Mouse (Mus musculus) embryonic facial prominence, embryonic 15.5 days (tissue): ENCODE results near the gene Ikzf1. TPM values are rescaled to one million over a fixed set of nuclear protein-coding genes. Genes with fewer than 3 reads are reported as not detected.

Experiments
- ATAC-seq: fragments of 200-750 bp; cut with Nextera tagmentation; 2 replicates; pipeline ENCODE4 v1.8.0; 2017; ENCODE audit warnings: low read depth, moderate TSS enrichment; ENCODE audit not compliant: insufficient number of reproducible peaks, low FRiP score, low TSS enrichment
- H3K27ac ChIP-seq: fragments of 300-500 bp; sonication (generic); replicated peaks from 2 replicates; pipeline ENCODE4 v1.5.1; 2015; ENCODE audit warnings: mild to moderate bottlenecking, inconsistent platforms
- H3K27me3 ChIP-seq: fragments of 300-500 bp; sonication (generic); 2 replicates; pipeline ENCODE4 v1.6.1; 2015; ENCODE audit warnings: inconsistent platforms
- H3K36me3 ChIP-seq: fragments of 300-500 bp; sonication (generic); 2 replicates; pipeline ENCODE4 v1.6.1; 2015; ENCODE audit warnings: mild to moderate bottlenecking, inconsistent platforms
- H3K4me1 ChIP-seq: fragments of 300-500 bp; sonication (generic); 2 replicates; pipeline ENCODE4 v1.6.1; 2015; ENCODE audit warnings: inconsistent platforms
- H3K4me2 ChIP-seq: fragments of 300-500 bp; sonication (generic); replicated peaks from 2 replicates; pipeline ENCODE4 v1.6.1; 2015; ENCODE audit warnings: mild to moderate bottlenecking, inconsistent platforms
- H3K4me3 ChIP-seq: fragments of 300-500 bp; sonication (generic); replicated peaks from 2 replicates; pipeline ENCODE4 v1.5.1; 2015; ENCODE audit warnings: mild to moderate bottlenecking, inconsistent platforms
- H3K9ac ChIP-seq: fragments of 300-500 bp; sonication (generic); 2 replicates; pipeline ENCODE4 v1.6.1; 2015; ENCODE audit warnings: inconsistent platforms
- H3K9me3 ChIP-seq: fragments of 300-500 bp; sonication (generic); replicated peaks from 2 replicates; pipeline ENCODE4 v1.6.1; 2016; ENCODE audit warnings: inconsistent platforms
- WGBS: fragments of 180-500 bp; shearing (Covaris S2); methylation state at CpG from one replicate; pipeline ENCODE4 v1.1.7; 2015; 5-methylcytosine and 5-hydroxymethylcytosine counted together
- polyA plus RNA-seq: library from polyadenylated mRNA; unstranded; fragments of >200 nt; fragmentation: Nextera tagmentation; extraction: Ambion mirVana; gene quantifications from 2 replicates; pipeline ENCODE4 v1.2.1, GENCODE M21; 2015

Gene Ikzf1
- polyA plus RNA-seq, 1 experiment from 2014 or later: 2.2 TPM

GRCm38 (mm10) chr11:11742626-11743025 is 57.8 kb downstream of the Ikzf1 start:
- ATAC-seq: no peak
- H3K9me3 ChIP-seq: no peaks in the 10 kb centered on the region
- no peak overlapping the region for H3K4me2 ChIP-seq
- no peaks in the 10 kb centered on the region for H3K36me3 ChIP-seq
- no peaks in the 10 kb centered on the region for H3K27me3 ChIP-seq
- no peaks in the 10 kb centered on the region for H3K4me1 ChIP-seq
- WGBS: 30% methylated on average over 2 of the region's 2 CpGs
- H3K27ac ChIP-seq: no peak overlapping the region
- H3K4me3 ChIP-seq: no peak overlapping the region
- no peak overlapping the region for H3K9ac ChIP-seq

DNA sequence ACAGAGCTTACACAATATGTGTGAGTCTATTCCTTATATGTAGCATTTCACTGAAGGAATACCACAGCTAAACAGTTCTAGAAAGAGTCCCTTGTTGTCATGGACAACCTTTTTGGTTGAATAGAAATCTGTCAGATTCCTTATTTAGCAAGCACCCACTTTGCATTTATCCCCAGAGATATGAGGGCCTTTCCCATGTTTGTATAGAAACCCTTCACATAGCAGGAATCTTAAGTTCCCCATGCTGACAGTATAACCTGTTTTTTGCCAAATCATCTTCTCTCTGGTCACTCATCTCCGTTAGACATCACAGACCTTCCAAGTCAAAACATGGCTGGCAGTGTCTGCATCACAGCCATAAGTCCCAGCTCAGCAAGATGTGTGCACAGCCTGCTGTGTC is 59.4 kb downstream of the Ikzf1 start:
- Histone ChIP-seq H3K4me3 (no peak overlapping the region), H3K27me3 (no peaks in the 10 kb centered on the region), H3K9ac (no peak overlapping the region), H3K27ac (no peak overlapping the region), H3K9me3 (no peaks in the 10 kb centered on the region), H3K4me1 (no peaks in the 10 kb centered on the region), H3K36me3 (no peaks in the 10 kb centered on the region), H3K4me2 (no peak overlapping the region)
- no peak for ATAC-seq
- WGBS: 53% methylated on average over 1 of the region's 1 CpGs

DNA sequence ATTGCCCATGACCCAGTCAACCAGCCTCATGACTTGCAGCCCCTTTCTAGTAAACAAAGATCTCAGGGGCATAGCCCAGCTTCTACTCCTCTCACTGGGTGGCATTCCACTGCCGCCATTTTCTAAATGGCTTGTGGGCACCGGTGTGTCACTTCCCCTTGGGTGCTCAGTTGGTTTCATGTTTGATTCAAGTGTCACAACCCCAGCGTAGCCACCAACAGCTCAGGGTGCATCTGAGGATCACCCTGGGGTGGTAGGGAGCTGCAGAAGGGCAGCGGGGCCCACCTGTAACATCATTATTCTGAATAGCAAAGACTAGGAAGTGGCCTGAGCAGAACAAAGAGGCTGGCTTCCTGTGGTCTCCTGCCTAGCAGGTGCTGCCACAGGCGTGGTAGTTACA is 66.3 kb downstream of the Ikzf1 start:
- no peaks in the 10 kb centered on the region for H3K36me3 ChIP-seq
- no peak overlapping the region for H3K4me3 ChIP-seq
- H3K4me1 ChIP-seq: no peaks in the 10 kb centered on the region
- H3K27me3 ChIP-seq: no peaks in the 10 kb centered on the region
- H3K27ac ChIP-seq: no peak overlapping the region
- ATAC-seq: no peak
- no peak overlapping the region for H3K4me2 ChIP-seq
- WGBS: 82% methylated on average over 5 of the region's 5 CpGs
- H3K9me3 ChIP-seq: no peaks in the 10 kb centered on the region
- no peak overlapping the region for H3K9ac ChIP-seq

DNA sequence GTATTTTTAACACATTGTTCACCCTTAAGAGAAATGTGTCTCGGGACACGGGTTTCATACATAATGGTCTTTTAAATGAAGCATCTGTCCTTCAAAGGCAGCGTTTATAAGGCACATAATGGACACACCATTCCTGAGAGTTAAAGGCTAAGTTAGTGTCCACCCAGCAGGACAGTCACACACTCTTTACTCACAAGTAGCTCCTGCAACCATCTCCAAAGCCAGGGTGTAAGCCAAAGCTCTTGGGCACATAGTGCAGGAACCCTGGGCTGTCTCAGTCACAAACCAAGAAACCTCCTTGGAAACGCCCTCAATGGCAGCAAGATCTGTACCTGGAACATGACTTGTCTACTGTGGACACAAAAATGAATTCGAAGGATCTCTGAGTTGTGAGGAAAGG is 68.1 kb downstream of the Ikzf1 start:
- H3K4me2 ChIP-seq: no peak overlapping the region
- 76% methylated on average over 5 of the region's 5 CpGs for WGBS
- ATAC-seq: no peak

DNA sequence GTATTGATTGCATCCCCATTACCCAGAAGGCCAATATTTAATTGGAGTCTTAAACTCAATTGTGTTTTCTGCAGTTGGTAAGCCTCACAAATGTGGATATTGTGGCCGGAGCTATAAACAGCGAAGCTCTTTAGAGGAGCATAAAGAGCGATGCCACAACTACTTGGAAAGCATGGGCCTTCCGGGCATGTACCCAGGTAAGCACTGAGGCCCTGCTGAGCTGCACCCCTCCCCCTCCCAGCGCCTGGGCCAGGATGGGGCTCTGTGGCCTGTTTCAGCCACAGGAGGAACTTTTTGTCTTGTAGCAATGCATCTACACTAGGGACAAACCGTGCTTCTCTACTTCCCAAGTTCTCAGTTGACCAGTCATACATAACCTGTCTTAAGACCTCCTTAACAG is 73.3 kb downstream of the Ikzf1 start:
- H3K27ac ChIP-seq: no peak overlapping the region
- no peak overlapping the region for H3K4me3 ChIP-seq
- 73% methylated on average over 6 of the region's 6 CpGs for WGBS

More for the DNA sequence above, 68.1 kb downstream of the Ikzf1 start:
- no peaks in the 10 kb centered on the region for H3K4me1 ChIP-seq
- H3K27me3 ChIP-seq: no peaks in the 10 kb centered on the region
- H3K9me3 ChIP-seq: no peaks in the 10 kb centered on the region
- no peak overlapping the region for H3K27ac ChIP-seq
- H3K9ac ChIP-seq: no peak overlapping the region
- no peaks in the 10 kb centered on the region for H3K36me3 ChIP-seq
- H3K4me3 ChIP-seq: no peak overlapping the region

DNA sequence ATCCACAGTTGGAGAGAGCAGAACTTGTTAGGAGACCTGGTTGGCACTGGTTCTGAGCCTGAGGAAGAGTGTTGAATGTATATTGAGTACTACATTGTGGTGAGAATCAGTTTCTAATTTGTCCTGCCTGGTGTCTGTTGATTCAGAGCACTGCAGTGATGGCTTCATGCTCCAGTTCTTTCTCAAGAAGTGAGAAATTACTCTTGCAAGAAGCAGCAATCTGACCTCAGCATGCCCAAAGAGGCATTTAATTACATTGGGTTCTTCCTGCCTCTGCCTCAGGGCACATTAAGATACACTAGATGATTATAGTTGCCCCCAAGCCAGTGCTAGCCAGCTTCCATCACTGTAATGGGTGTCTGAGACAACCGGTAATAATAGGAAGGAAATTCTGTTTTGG is 74.1 kb downstream of the Ikzf1 start:
- Histone ChIP-seq H3K27me3 (no peaks in the 10 kb centered on the region), H3K36me3 (no peaks in the 10 kb centered on the region), H3K4me2 (no peak overlapping the region), H3K27ac (no peak overlapping the region), H3K4me3 (no peak overlapping the region), H3K4me1 (no peaks in the 10 kb centered on the region), H3K9ac (no peak overlapping the region), H3K9me3 (no peaks in the 10 kb centered on the region)
- no peak for ATAC-seq
- 84% methylated on average over 1 of the region's 1 CpGs for WGBS

More for the DNA sequence above, 73.3 kb downstream of the Ikzf1 start:
- no peak for ATAC-seq
- Histone ChIP-seq H3K36me3 (no peaks in the 10 kb centered on the region), H3K9ac (no peak overlapping the region), H3K4me2 (no peak overlapping the region), H3K27me3 (no peaks in the 10 kb centered on the region), H3K9me3 (no peaks in the 10 kb centered on the region), H3K4me1 (no peaks in the 10 kb centered on the region)

GRCm38 (mm10) chr11:11763211-11763666 is 78.4 kb downstream of the Ikzf1 start:
- Histone ChIP-seq H3K27me3 (no peaks in the 10 kb centered on the region), H3K4me1 (no peaks in the 10 kb centered on the region), H3K4me2 (no peak overlapping the region), H3K27ac (no peak overlapping the region), H3K4me3 (no peak overlapping the region), H3K9me3 (no peaks in the 10 kb centered on the region), H3K36me3 (no peaks in the 10 kb centered on the region), H3K9ac (no peak overlapping the region)
- ATAC-seq: no peak
- 72% methylated on average over 4 of the region's 4 CpGs for WGBS

DNA sequence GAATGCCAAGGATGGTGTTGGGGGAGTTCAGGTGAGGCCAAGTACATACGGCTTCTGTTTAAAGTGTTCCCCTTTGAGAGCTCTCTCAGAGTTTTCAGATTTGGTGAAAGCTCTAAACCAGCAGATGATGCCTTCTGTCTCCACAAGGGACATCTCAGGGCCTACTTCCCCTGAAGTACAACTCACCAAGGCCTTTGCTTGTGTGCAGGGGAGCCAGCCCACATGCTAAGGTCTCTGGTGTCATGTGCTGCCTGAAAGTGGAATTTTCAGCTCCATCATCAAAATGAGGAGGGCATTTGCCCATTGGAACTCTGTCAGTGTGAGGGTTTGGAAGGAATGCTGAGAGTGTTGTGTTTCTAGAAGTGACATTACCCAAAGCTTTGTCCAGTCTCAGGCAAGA is 80.6 kb downstream of the Ikzf1 start:
- 59% methylated on average over 1 of the region's 1 CpGs for WGBS
- no peak for ATAC-seq

DNA sequence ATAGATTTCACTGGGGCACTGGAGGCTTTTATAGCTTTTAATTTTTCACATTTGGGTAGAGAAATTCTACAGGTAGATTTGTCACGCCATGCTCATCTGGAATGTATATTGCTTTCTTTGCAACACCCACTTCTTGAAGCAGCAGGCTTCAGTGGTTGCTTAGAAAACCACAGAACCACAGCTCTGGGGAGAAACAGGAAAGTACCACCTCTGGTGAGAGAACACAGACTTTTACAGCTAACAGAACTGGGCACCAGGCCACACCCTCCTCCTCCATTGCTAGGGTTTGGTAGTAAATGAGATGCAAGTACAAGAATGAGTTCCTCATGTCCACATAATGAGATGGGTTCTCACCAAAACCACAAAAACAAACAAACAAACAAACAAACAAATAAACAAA is 81.3 kb downstream of the Ikzf1 start:
- Histone ChIP-seq H3K27ac (no peak overlapping the region), H3K4me3 (no peak overlapping the region), H3K9me3 (no peaks in the 10 kb centered on the region), H3K36me3 (no peaks in the 10 kb centered on the region), H3K27me3 (no peaks in the 10 kb centered on the region), H3K9ac (no peak overlapping the region), H3K4me1 (no peaks in the 10 kb centered on the region), H3K4me2 (no peak overlapping the region)
- WGBS: 91% methylated on average over 1 of the region's 1 CpGs
- ATAC-seq: no peak

More for the DNA sequence above, 80.6 kb downstream of the Ikzf1 start:
- Histone ChIP-seq H3K36me3 (no peaks in the 10 kb centered on the region), H3K27me3 (no peaks in the 10 kb centered on the region), H3K4me3 (no peak overlapping the region), H3K9ac (no peak overlapping the region), H3K27ac (no peak overlapping the region), H3K9me3 (no peaks in the 10 kb centered on the region), H3K4me1 (no peaks in the 10 kb centered on the region), H3K4me2 (no peak overlapping the region)

- Histone ChIP-seq H3K9ac (no peak overlapping the region), H3K9me3 (no peaks in the 10 kb centered on the region), H3K36me3 (no peaks in the 10 kb centered on the region), H3K27ac (no peak overlapping the region), H3K27me3 (no peaks in the 10 kb centered on the region), H3K4me2 (no peak overlapping the region), H3K4me3 (no peak overlapping the region), H3K4me1 (no peaks in the 10 kb centered on the region)
- ATAC-seq: no peak
Observed at GRCm38 (mm10) chr11:11766736-11767135, 81.9 kb downstream of the Ikzf1 start.

DNA sequence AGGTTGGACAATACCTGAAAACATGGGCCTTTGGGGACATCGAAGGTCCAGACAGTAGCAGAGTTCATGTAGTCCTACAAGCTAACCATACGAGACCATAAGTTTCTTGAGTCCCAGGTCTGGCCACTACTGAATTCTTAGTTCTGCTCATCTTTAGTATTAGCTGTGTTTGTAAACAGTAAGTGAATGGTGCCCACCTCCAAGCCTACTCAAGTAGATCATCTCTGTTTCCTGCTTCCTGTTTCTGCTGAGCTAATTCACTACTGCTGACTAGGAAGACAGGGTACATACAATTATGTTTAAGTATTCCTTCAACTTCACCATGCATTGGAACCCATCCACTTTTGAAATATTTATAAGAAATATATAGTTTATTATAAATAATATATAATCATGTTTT is 83.3 kb downstream of the Ikzf1 start:
- ATAC-seq: no peak
- WGBS: 83% methylated on average over 2 of the region's 2 CpGs

GRCm38 (mm10) chr11:11769281-11769680 is 84.5 kb downstream of the Ikzf1 start:
- no peak for ATAC-seq
- H3K9me3 ChIP-seq: no peaks in the 10 kb centered on the region
- no peak overlapping the region for H3K9ac ChIP-seq
- H3K4me2 ChIP-seq: no peak overlapping the region
- H3K27me3 ChIP-seq: no peaks in the 10 kb centered on the region
- WGBS: 89% methylated on average over 20 of the region's 20 CpGs
- no peak overlapping the region for H3K4me3 ChIP-seq
- no peaks in the 10 kb centered on the region for H3K36me3 ChIP-seq
- no peaks in the 10 kb centered on the region for H3K4me1 ChIP-seq
- H3K27ac ChIP-seq: no peak overlapping the region

More for the DNA sequence above, 83.3 kb downstream of the Ikzf1 start:
- H3K4me2 ChIP-seq: no peak overlapping the region
- H3K27me3 ChIP-seq: no peaks in the 10 kb centered on the region
- no peak overlapping the region for H3K4me3 ChIP-seq
- no peaks in the 10 kb centered on the region for H3K36me3 ChIP-seq
- H3K9ac ChIP-seq: no peak overlapping the region
- H3K4me1 ChIP-seq: no peaks in the 10 kb centered on the region
- H3K9me3 ChIP-seq: no peaks in the 10 kb centered on the region
- no peak overlapping the region for H3K27ac ChIP-seq
